Mouse (Mus musculus): Measurements from ENCODE around the gene Dgkh. TPM values are rescaled to one million over a fixed set of nuclear protein-coding genes. Genes with fewer than 3 reads are reported as not detected.

Dgkh gene
- polyA plus RNA-seq, 1 experiment from 2014 or later = 4.6 TPM

GRCm38 (mm10) chr14:78733366-78734076 lies 945 bp upstream of the Dgkh start:
- Histone ChIP-seq H3K4me2 (replicated peaks; ENCODE audit: low read depth, low read length) (peak overlapping the region; percentile 84), H3K9me3 (ENCODE audit: low read length) (no peaks in the 10 kb centered on the region), H3K4me3 (ENCODE audit: low read depth, low read length) (peak overlapping the region; percentile 76), H3K36me3 (ENCODE audit: insufficient read depth, low read length) (no peaks in the 10 kb centered on the region), H3K9ac (replicated peaks; ENCODE audit: low read depth) (peak overlapping the region; percentile 73; the same call in 1 of the 2 replicates), H3K27me3 (replicated peaks; ENCODE audit: insufficient read depth, low read length) (no peaks in the 10 kb centered on the region), H3K27ac (ENCODE audit: low read length) (peak overlapping the region; percentile 85), H3K4me1 (ENCODE audit: insufficient read depth, low read depth, low read length) (no peaks in the 10 kb centered on the region)
- WGBS = 23% methylated on average over 12 of the region's 12 CpGs
- DNase-seq (ENCODE audit: low spot score) (peak; percentile 41), ATAC-seq (no peak)
- TF ChIP-seq EP300 (IDR thresholded peaks at IDR 0.05) = no peak
- TF ChIP-seq CTCF (IDR thresholded peaks at IDR 0.05) = no peak

- ATAC-seq (peak; percentile 57), DNase-seq (ENCODE audit: low spot score) (peak; percentile 59)
- no peaks in the 10 kb centered on the region for H3K36me3 ChIP-seq (ENCODE audit: insufficient read depth, low read length)
- H3K4me2 ChIP-seq (replicated peaks; ENCODE audit: low read depth, low read length) = peak overlapping the region; percentile 84
- H3K27me3 ChIP-seq (replicated peaks; ENCODE audit: insufficient read depth, low read length) = no peaks in the 10 kb centered on the region
- H3K9me3 ChIP-seq (ENCODE audit: low read length) = no peaks in the 10 kb centered on the region
- H3K4me3 ChIP-seq (ENCODE audit: low read depth, low read length) = peak overlapping the region; percentile 76
- H3K4me1 ChIP-seq (ENCODE audit: insufficient read depth, low read depth, low read length) = no peaks in the 10 kb centered on the region
- peak overlapping the region; percentile 73 for H3K9ac ChIP-seq (replicated peaks; ENCODE audit: low read depth)
- peak overlapping the region; percentile 85 for H3K27ac ChIP-seq (ENCODE audit: low read length)
- no peak for TF ChIP-seq EP300 (IDR thresholded peaks at IDR 0.05)
- TF ChIP-seq CTCF (IDR thresholded peaks at IDR 0.05) = peak; percentile 39; the same call in 1 of the 2 replicates
- under 1% methylated on average over 51 of the region's 90 CpGs for WGBS
Observed at GRCm38 (mm10) chr14:78731852-78732616, 542 bp downstream of the Dgkh start.

GRCm38 (mm10) chr14:78731240-78731639 lies 1.3 kb downstream of the Dgkh start:
- H3K9ac ChIP-seq (replicated peaks; ENCODE audit: low read depth) = peak overlapping the region; percentile 73; the same call in 1 of the 2 replicates
- H3K9me3 ChIP-seq (ENCODE audit: low read length) = no peaks in the 10 kb centered on the region
- TF ChIP-seq CTCF (IDR thresholded peaks at IDR 0.05) (peak; percentile 39; the same call in 1 of the 2 replicates), EP300 (IDR thresholded peaks at IDR 0.05) (no peak)
- DNase-seq (ENCODE audit: low spot score) = peak; percentile 38
- no peaks in the 10 kb centered on the region for H3K27me3 ChIP-seq (replicated peaks; ENCODE audit: insufficient read depth, low read length)
- H3K36me3 ChIP-seq (ENCODE audit: insufficient read depth, low read length) = no peaks in the 10 kb centered on the region
- peak overlapping the region; percentile 84 for H3K4me2 ChIP-seq (replicated peaks; ENCODE audit: low read depth, low read length)
- WGBS = 10% methylated on average over 12 of the region's 12 CpGs
- H3K27ac ChIP-seq (ENCODE audit: low read length) = peak overlapping the region; percentile 85; the same call in 1 of the 2 replicates
- H3K4me3 ChIP-seq (ENCODE audit: low read depth, low read length) = peak overlapping the region; percentile 76
- H3K4me1 ChIP-seq (ENCODE audit: insufficient read depth, low read depth, low read length) = no peaks in the 10 kb centered on the region
- no peak for ATAC-seq

GRCm38 (mm10) chr14:78725976-78726375 lies 6.6 kb downstream of the Dgkh start:
- Histone ChIP-seq H3K9me3 (ENCODE audit: low read length) (no peaks in the 10 kb centered on the region), H3K9ac (replicated peaks; ENCODE audit: low read depth) (no peak overlapping the region), H3K27me3 (replicated peaks; ENCODE audit: insufficient read depth, low read length) (no peaks in the 10 kb centered on the region), H3K4me3 (ENCODE audit: low read depth, low read length) (peak overlapping the region; percentile 56; the same call in 1 of the 2 replicates), H3K36me3 (ENCODE audit: insufficient read depth, low read length) (no peaks in the 10 kb centered on the region), H3K27ac (ENCODE audit: low read length) (peak overlapping the region; percentile 87; the same call in 1 of the 2 replicates), H3K4me2 (replicated peaks; ENCODE audit: low read depth, low read length) (peak overlapping the region; percentile 86), H3K4me1 (ENCODE audit: insufficient read depth, low read depth, low read length) (0 out of 2 replicates have a peak, but pooled peaks cover 5% of the 10 kb centered on the region)
- no peak for DNase-seq (ENCODE audit: low spot score)
- WGBS = 40% methylated on average over 13 of the region's 13 CpGs
- TF ChIP-seq CTCF (IDR thresholded peaks at IDR 0.05) (no peak), EP300 (IDR thresholded peaks at IDR 0.05) (no peak)
- ATAC-seq = no peak

GRCm38 (mm10) chr14:78725307-78725956 lies 7.1 kb downstream of the Dgkh start:
- no peaks in the 10 kb centered on the region for H3K27me3 ChIP-seq (replicated peaks; ENCODE audit: insufficient read depth, low read length)
- H3K4me1 ChIP-seq (ENCODE audit: insufficient read depth, low read depth, low read length) = 0 out of 2 replicates have a peak, but pooled peaks cover 5% of the 10 kb centered on the region
- peak; percentile 39 for ATAC-seq
- H3K4me2 ChIP-seq (replicated peaks; ENCODE audit: low read depth, low read length) = peak overlapping the region; percentile 86
- peak; percentile 65 for DNase-seq (ENCODE audit: low spot score)
- H3K36me3 ChIP-seq (ENCODE audit: insufficient read depth, low read length) = no peaks in the 10 kb centered on the region
- H3K9ac ChIP-seq (replicated peaks; ENCODE audit: low read depth) = peak overlapping the region; percentile 46
- WGBS = 2% methylated on average over 25 of the region's 26 CpGs
- H3K9me3 ChIP-seq (ENCODE audit: low read length) = no peaks in the 10 kb centered on the region
- H3K4me3 ChIP-seq (ENCODE audit: low read depth, low read length) = peak overlapping the region; percentile 56
- peak overlapping the region; percentile 87 for H3K27ac ChIP-seq (ENCODE audit: low read length)
- TF ChIP-seq CTCF (IDR thresholded peaks at IDR 0.05) (no peak), EP300 (IDR thresholded peaks at IDR 0.05) (0 out of 2 replicates have a peak, but pooled peaks have one; percentile 51)

Data from lung, postnatal 0 days (tissue).